8 mouse cellular contexts compared by ENCODE assay signal in the genomic region with DNA sequence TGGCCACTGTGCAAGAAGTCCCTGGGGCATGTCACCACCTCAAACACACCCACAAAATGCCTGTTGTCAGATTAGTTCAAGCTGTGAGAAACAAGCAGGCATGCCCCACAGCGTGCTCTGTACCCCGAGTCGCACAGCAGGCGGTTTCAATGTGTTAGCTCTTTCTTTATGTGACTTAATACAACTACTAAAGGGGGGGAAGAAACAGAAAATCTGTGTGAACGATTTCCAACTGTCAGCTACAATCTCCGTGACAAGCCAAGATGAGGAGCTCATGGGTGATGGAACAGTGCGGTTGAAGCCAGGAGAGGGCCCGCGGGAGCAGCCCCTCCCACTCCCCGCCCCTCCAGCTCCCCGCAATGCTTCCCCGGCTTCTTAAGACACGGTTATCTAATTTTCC.
DNase-seq lines count a peak whose midpoint lies in the region; ATAC-seq and TF ChIP-seq lines count a peak whose summit lies in the region.

No protein-coding gene starts in this region.

- H3K36me3 ChIP-seq in testis, adult 2 months (ENCODE audit: control insufficient read depth, insufficient read depth, low read length): no peaks in the 10 kb centered on the region
- no peaks in the 10 kb centered on the region for H3K36me3 ChIP-seq in liver, embryonic 15.5 days (replicated peaks)

- no peak for TF ChIP-seq CTCF in testis, adult 2 months (IDR thresholded peaks at IDR 0.05; ENCODE audit: control insufficient read depth, insufficient read depth, insufficient replicate concordance, low read depth, low read length)

- peak overlapping the region; percentile 54 for H3K4me3 ChIP-seq in testis, adult 2 months (ENCODE audit: control insufficient read depth, low read depth, low read length)
- H3K4me3 ChIP-seq in liver, embryonic 15.5 days (replicated peaks): no peak overlapping the region

- no peak for ATAC-seq in liver, embryonic 15.5 days (ENCODE audit: insufficient read depth)

- H3K9me3 ChIP-seq in liver, embryonic 15.5 days (replicated peaks): no peaks in the 10 kb centered on the region

- no peak overlapping the region for H3K9ac ChIP-seq in liver, embryonic 15.5 days

- no peaks in the 10 kb centered on the region for H3K27me3 ChIP-seq in testis, adult 2 months (ENCODE audit: control insufficient read depth, insufficient read depth, low read length)
- peaks cover 8% of the 10 kb centered on the region; the same call in 1 of the 2 replicates for H3K27me3 ChIP-seq in liver, embryonic 15.5 days

- 17% methylated on average over 13 of the region's 13 CpGs for WGBS in liver, embryonic 15.5 days (ENCODE audit: insufficient replicate concordance)

- peak overlapping the region; percentile 26; the same call in 1 of the 2 replicates for H3K27ac ChIP-seq in testis, adult 2 months (ENCODE audit: control insufficient read depth, insufficient read depth, low read depth, low read length)
- H3K27ac ChIP-seq in liver, embryonic 15.5 days (replicated peaks): no peak overlapping the region

- peak; percentile 8 to 31 for DNase-seq in cerebellum, postnatal 10 days
- no peak for DNase-seq in cerebellum, adult 11 months
- DNase-seq in testis, postnatal 10 days (ENCODE audit: low spot score): no peak
- DNase-seq in yolk sac, embryonic 10.5 days (ENCODE audit: low spot score): peak; percentile 7
- DNase-seq in adrenal gland, postnatal 4 days (ENCODE audit: low spot score in 2 of 2): no peak
- no peak for DNase-seq in thymus, postnatal 0 days (ENCODE audit: low spot score)

- no peak for TF ChIP-seq POLR2A in testis, adult 2 months (IDR thresholded peaks at IDR 0.05; ENCODE audit: control insufficient read depth, low read depth, low read length)

- H3K4me2 ChIP-seq in liver, embryonic 15.5 days: peak overlapping the region; percentile 47

- H3K4me1 ChIP-seq in testis, adult 2 months (ENCODE audit: control insufficient read depth, insufficient read depth, low read length): peaks cover 10% of the 10 kb centered on the region
- H3K4me1 ChIP-seq in liver, embryonic 15.5 days (replicated peaks): peaks cover 17% of the 10 kb centered on the region

Comparison
In these comparisons a context has a peak if more than half of its experiments do, and no peak if none do; other contexts are left out.
1. DNase-seq: peak in cerebellum, postnatal 10 days (2 of 2) and yolk sac, embryonic 10.5 days (single experiment); none in cerebellum, adult 11 months (single experiment), testis, postnatal 10 days (single experiment), adrenal gland, postnatal 4 days (0 of 2) and thymus, postnatal 0 days (single experiment).